In genomic region chr5:114575010-114575409, GRCm38 (mm10) we compare ENCODE assay signal across 13 mouse cellular contexts. TPM values are rescaled to one million over a fixed set of nuclear protein-coding genes. Genes with fewer than 3 reads are reported as not detected.
DNase-seq lines count a peak whose midpoint lies in the region; ATAC-seq and TF ChIP-seq lines count a peak whose summit lies in the region.
"Had no signal": no experiment of that assay in that cellular context is flagged by ENCODE, and none has a peak within 500 bp of the region (broad histone marks: within the 10 kb centered on the region; RNA-seq: fewer than 3 reads in every experiment).

No protein-coding gene starts in this region.

- no peak overlapping the region for H3K4me3 ChIP-seq in forebrain, embryonic 11.5 days (ENCODE audit: low read depth, low read length)
- H3K4me3 ChIP-seq in hindbrain, embryonic 15.5 days: no peak overlapping the region
- no peak overlapping the region for H3K4me3 ChIP-seq in midbrain, embryonic 15.5 days
- H3K4me3 ChIP-seq: liver, embryonic 13.5 days; myocyte had no signal

- peak overlapping the region; percentile 64; the same call in 1 of the 2 replicates for H3K27ac ChIP-seq in forebrain, embryonic 11.5 days (ENCODE audit: low read depth, low read length)
- H3K27ac ChIP-seq in hindbrain, embryonic 15.5 days (replicated peaks): no peak overlapping the region
- H3K27ac ChIP-seq in midbrain, embryonic 15.5 days: peak overlapping the region; percentile 31; the same call in 1 of the 2 replicates
- H3K27ac ChIP-seq: liver, embryonic 13.5 days had no signal

- ATAC-seq in forebrain, embryonic 11.5 days (replicated peaks; ENCODE audit: low FRiP score): no peak
- ATAC-seq in hindbrain, embryonic 15.5 days (ENCODE audit: low FRiP score, low read depth): no peak
- ATAC-seq in midbrain, embryonic 15.5 days (replicated peaks): no peak
- ATAC-seq: Patski had no signal

- peak; percentile 69 for DNase-seq in brain, embryonic 14.5 days (ENCODE audit: low read depth)
- no peak for DNase-seq in forebrain, embryonic 11.5 days (ENCODE audit: low spot score)
- DNase-seq in urinary bladder, postnatal 10 days (ENCODE audit: low spot score): no peak
- no peak for DNase-seq in thymus, adult 18-20 months
- no peak for DNase-seq in testis, postnatal 10 days (ENCODE audit: low spot score)
- DNase-seq: embryo, embryonic 11 days; gastrocnemius, postnatal 36 days; liver, embryonic 13.5 days; right cerebral cortex, postnatal 25 days had no signal

- peak overlapping the region; percentile 32 for H3K4me2 ChIP-seq in forebrain, embryonic 11.5 days (ENCODE audit: low read depth, low read length, severe bottlenecking)
- H3K4me2 ChIP-seq in hindbrain, embryonic 15.5 days: peak overlapping the region; percentile 40
- H3K4me2 ChIP-seq in midbrain, embryonic 15.5 days: peak overlapping the region; percentile 35
- H3K4me2 ChIP-seq: liver, embryonic 13.5 days had no signal

- H3K27me3 ChIP-seq in forebrain, embryonic 11.5 days (ENCODE audit: control insufficient read depth, insufficient read depth, low read length): no peaks in the 10 kb centered on the region
- H3K27me3 ChIP-seq in hindbrain, embryonic 15.5 days: no peaks in the 10 kb centered on the region
- H3K27me3 ChIP-seq in midbrain, embryonic 15.5 days (replicated peaks): no peaks in the 10 kb centered on the region
- H3K27me3 ChIP-seq: Patski had no signal

- H3K9ac ChIP-seq in forebrain, embryonic 11.5 days (ENCODE audit: low read length): no peak overlapping the region
- H3K9ac ChIP-seq in hindbrain, embryonic 15.5 days: no peak overlapping the region
- no peak overlapping the region for H3K9ac ChIP-seq in midbrain, embryonic 15.5 days
- H3K9ac ChIP-seq: liver, embryonic 13.5 days had no signal

- H3K36me3 ChIP-seq in forebrain, embryonic 11.5 days (ENCODE audit: control insufficient read depth, insufficient read depth, low read length): no peaks in the 10 kb centered on the region
- H3K36me3 ChIP-seq in hindbrain, embryonic 15.5 days: no peaks in the 10 kb centered on the region
- H3K36me3 ChIP-seq in midbrain, embryonic 15.5 days (replicated peaks): no peaks in the 10 kb centered on the region
- H3K36me3 ChIP-seq: liver, embryonic 13.5 days had no signal

- TF ChIP-seq POLR2A in brain, embryonic 14.5 days (IDR thresholded peaks at IDR 0.05; ENCODE audit: borderline replicate concordance, extremely low read depth, insufficient read depth, insufficient read length, poor library complexity, severe bottlenecking): no peak

- H3K4me1 ChIP-seq in forebrain, embryonic 11.5 days (replicated peaks; ENCODE audit: control insufficient read depth, insufficient read depth, low read length): peaks cover 57% of the 10 kb centered on the region
- peaks cover 91% of the 10 kb centered on the region for H3K4me1 ChIP-seq in hindbrain, embryonic 15.5 days (replicated peaks)
- peaks cover 90% of the 10 kb centered on the region for H3K4me1 ChIP-seq in midbrain, embryonic 15.5 days

- 28% methylated on average over 11 of the region's 11 CpGs for WGBS in forebrain, embryonic 11.5 days
- WGBS in hindbrain, embryonic 15.5 days: 25% methylated on average over 11 of the region's 11 CpGs
- WGBS in midbrain, embryonic 15.5 days: 31% methylated on average over 11 of the region's 11 CpGs

- H3K9me3 ChIP-seq in forebrain, embryonic 11.5 days (ENCODE audit: control insufficient read depth, low read length): no peaks in the 10 kb centered on the region
- no peaks in the 10 kb centered on the region for H3K9me3 ChIP-seq in hindbrain, embryonic 15.5 days
- no peaks in the 10 kb centered on the region for H3K9me3 ChIP-seq in midbrain, embryonic 15.5 days
- H3K9me3 ChIP-seq: liver, embryonic 13.5 days had no signal

- TF ChIP-seq CTCF in brain, embryonic 14.5 days (IDR thresholded peaks at IDR 0.05; ENCODE audit: borderline replicate concordance, extremely low read depth, insufficient read depth, insufficient read length): no peak

RNA-seq across cellular contexts. Expression of gene Fam222a, which starts 7.2 kb away (rescaled TPM):
- polyA plus RNA-seq in brain, embryonic 14.5 days (2012; rRNA removed): 13.6 and 16.6 TPM in 2 replicates
- polyA plus RNA-seq in forebrain, embryonic 11.5 days (2014; fragmentation: Nextera tagmentation; extraction: Ambion mirVana): 8.7 and 9.4 TPM in 2 replicates
- 6.6 and 8.3 TPM in 2 replicates for polyA plus RNA-seq in hindbrain, embryonic 15.5 days (2015; fragmentation: Nextera tagmentation; extraction: Ambion mirVana)
- 7.1 and 8.1 TPM in 2 replicates for polyA plus RNA-seq in midbrain, embryonic 15.5 days (2015; fragmentation: Nextera tagmentation; extraction: Ambion mirVana)
